Mouse (Mus musculus) lung, embryonic 14.5 days (tissue): ENCODE data around the gene Myog. TPM values are rescaled to one million over a fixed set of nuclear protein-coding genes. Genes with fewer than 3 reads are reported as not detected.

Experiments
- ATAC-seq: fragments of 200-750 bp; cut with Nextera tagmentation; 2 replicates; pipeline ENCODE4 v1.8.0; 2017; ENCODE audit warnings: mild to moderate bottlenecking, moderate TSS enrichment, moderate library complexity; ENCODE audit not compliant: insufficient read depth
- DNase-seq: peaks from one replicate; pipeline ENCODE4 v3.0.0-alpha.2; 2015
- H3K27ac ChIP-seq: fragments of 300-500 bp; sonication (generic); 2 replicates; pipeline ENCODE4 v1.5.1; 2014; ENCODE audit warnings: low read depth, mild to moderate bottlenecking, moderate library complexity
- H3K27me3 ChIP-seq: fragments of 300-500 bp; sonication (generic); 2 replicates; pipeline ENCODE4 v1.6.1; 2014; ENCODE audit warnings: low read length, control low read depth; ENCODE audit not compliant: insufficient read depth
- H3K36me3 ChIP-seq: fragments of 300-500 bp; sonication (generic); 2 replicates; pipeline ENCODE4 v1.6.1; 2014; ENCODE audit warnings: control low read depth; ENCODE audit not compliant: insufficient read depth
- H3K4me1 ChIP-seq: fragments of 300-500 bp; sonication (generic); 2 replicates; pipeline ENCODE4 v1.6.1; 2014; ENCODE audit warnings: antibody characterized with exemption, control low read depth; ENCODE audit not compliant: insufficient read depth
- H3K4me2 ChIP-seq: fragments of 300-500 bp; sonication (generic); 2 replicates; pipeline ENCODE4 v1.6.1; 2014; ENCODE audit warnings: mild to moderate bottlenecking
- H3K4me3 ChIP-seq: fragments of 300-500 bp; sonication (generic); 2 replicates; pipeline ENCODE4 v1.5.1; 2014; ENCODE audit warnings: low read depth, low read length
- H3K9ac ChIP-seq: fragments of 300-500 bp; sonication (generic); 2 replicates; pipeline ENCODE4 v1.6.1; 2014
- H3K9me3 ChIP-seq: fragments of 300-500 bp; sonication (generic); 2 replicates; pipeline ENCODE4 v1.6.1; 2016; ENCODE audit warnings: low read depth, low read length, control low read depth
- CTCF ChIP-seq: IDR thresholded peaks from 2 replicates; pipeline ENCODE4 v1.5.1; 2016; ENCODE audit warnings: antibody characterized with exemption, low read depth
- WGBS: fragments of 180-500 bp; shearing (Covaris S2); extraction: QIAGEN DNeasy Blood & Tissue Kit; methylation state at CpG from one replicate; pipeline ENCODE4 v1.1.7; 2014; 5-methylcytosine and 5-hydroxymethylcytosine counted together
- polyA plus RNA-seq: library from polyadenylated mRNA; unstranded; fragments of >200 nt; fragmentation: Nextera tagmentation; extraction: Ambion mirVana; gene quantifications from 2 replicates; pipeline ENCODE4 v1.2.1, GENCODE M21; 2014

Myog gene
- polyA plus RNA-seq, 1 experiment from 2014 or later: not detected

DNA sequence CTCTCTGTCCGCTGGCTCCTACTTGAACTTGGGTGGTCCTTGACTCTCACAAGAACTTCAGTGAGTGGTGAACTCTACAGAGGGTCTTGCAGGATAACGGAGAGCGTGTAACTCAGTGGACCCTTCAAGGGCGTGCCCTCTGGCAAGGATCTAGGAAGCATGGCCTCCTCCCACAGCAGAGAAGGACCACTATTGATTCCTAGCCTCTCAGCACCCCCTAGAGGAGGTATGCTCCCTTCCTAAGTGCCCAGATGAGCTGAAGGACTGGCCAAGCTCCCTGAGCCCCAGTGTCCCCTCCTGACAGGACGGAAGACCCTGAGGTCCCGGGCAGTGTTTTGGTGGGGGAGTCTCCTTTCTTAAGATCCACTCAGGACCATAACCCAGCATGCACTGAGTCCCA, 32.8 kb downstream of the Myog start:
- H3K9me3 ChIP-seq: no peaks in the 10 kb centered on the region
- H3K9ac ChIP-seq: no peak overlapping the region
- H3K36me3 ChIP-seq: no peaks in the 10 kb centered on the region
- H3K27ac ChIP-seq: no peak overlapping the region
- H3K4me3 ChIP-seq: no peak overlapping the region
- H3K4me1 ChIP-seq: no peaks in the 10 kb centered on the region
- ATAC-seq (no peak), DNase-seq (peak; percentile 42)
- TF ChIP-seq CTCF: peak; percentile 60
- H3K4me2 ChIP-seq: no peak overlapping the region
- H3K27me3 ChIP-seq: no peaks in the 10 kb centered on the region
- 80% methylated on average over 6 of the region's 6 CpGs for WGBS

DNA sequence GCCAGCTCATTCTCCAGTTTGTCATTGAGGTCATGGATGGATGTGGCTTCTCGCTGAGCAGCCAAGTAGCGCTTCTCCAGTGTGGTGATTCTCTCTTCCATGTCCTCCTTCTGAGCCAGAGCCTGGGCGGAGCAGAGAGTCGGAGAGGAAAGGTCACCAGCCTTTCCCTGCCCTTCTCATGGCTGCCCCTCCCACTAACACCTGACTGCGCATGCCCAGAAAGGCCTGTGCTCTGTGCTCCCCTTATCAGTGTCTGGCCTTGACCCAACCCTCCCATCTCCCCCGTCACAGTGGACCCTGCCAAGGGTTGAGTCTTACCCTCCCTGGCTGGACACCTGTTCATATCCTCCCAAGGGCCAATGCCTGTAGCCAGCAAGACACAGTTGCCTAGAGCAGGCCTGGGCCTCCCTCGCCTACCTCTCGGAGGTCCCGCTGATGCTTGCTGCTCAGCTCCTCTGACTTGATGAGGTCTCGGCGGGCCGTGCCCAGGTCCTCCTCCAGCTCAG, 37.1 kb downstream of the Myog start:
- Histone ChIP-seq H3K36me3 (no peaks in the 10 kb centered on the region), H3K9me3 (no peaks in the 10 kb centered on the region), H3K27ac (no peak overlapping the region), H3K9ac (no peak overlapping the region), H3K4me2 (no peak overlapping the region), H3K4me1 (no peaks in the 10 kb centered on the region), H3K4me3 (no peak overlapping the region), H3K27me3 (no peaks in the 10 kb centered on the region)
- no peak for TF ChIP-seq CTCF
- no peak for DNase-seq
- 86% methylated on average over 12 of the region's 12 CpGs for WGBS
- ATAC-seq: no peak

- Histone ChIP-seq H3K27ac (no peak overlapping the region; the same call in 1 of the 2 replicates), H3K4me3 (no peak overlapping the region), H3K36me3 (no peaks in the 10 kb centered on the region), H3K27me3 (no peaks in the 10 kb centered on the region), H3K9ac (no peak overlapping the region), H3K9me3 (no peaks in the 10 kb centered on the region), H3K4me2 (peak overlapping the region; percentile 32; the same call in 1 of the 2 replicates), H3K4me1 (no peaks in the 10 kb centered on the region)
- peak; percentile 97 for TF ChIP-seq CTCF
- ATAC-seq (peak; percentile 28; the same call in 1 of the 2 replicates), DNase-seq (peak; percentile 94)
- 43% methylated on average over 20 of the region's 20 CpGs for WGBS
Observed at GRCm38 (mm10) chr1:134331879-134332635, 42.3 kb downstream of the Myog start.

GRCm38 (mm10) chr1:134332770-134333271, 43.0 kb downstream of the Myog start, which contains the start of gene Ppfia4:
Ppfia4 (minus strand) TSS chr1:134332928.
- no peaks in the 10 kb centered on the region for H3K27me3 ChIP-seq
- peak; percentile 81 for ATAC-seq
- no peak within 1 kb of the TSS; the same call in 1 of the 2 replicates for H3K27ac ChIP-seq
- no peaks in the 10 kb centered on the region for H3K9me3 ChIP-seq
- H3K36me3 ChIP-seq: no peaks in the 10 kb centered on the region
- H3K9ac ChIP-seq: no peak within 1 kb of the TSS
- DNase-seq: peak; percentile 73
- H3K4me1 ChIP-seq: no peaks in the 10 kb centered on the region
- no peak for TF ChIP-seq CTCF
- H3K4me3 ChIP-seq: no peak within 1 kb of the TSS
- 39% methylated on average over 13 of the region's 13 CpGs for WGBS
- H3K4me2 ChIP-seq: peak within 1 kb of the TSS; percentile 32; the same call in 1 of the 2 replicates

DNA sequence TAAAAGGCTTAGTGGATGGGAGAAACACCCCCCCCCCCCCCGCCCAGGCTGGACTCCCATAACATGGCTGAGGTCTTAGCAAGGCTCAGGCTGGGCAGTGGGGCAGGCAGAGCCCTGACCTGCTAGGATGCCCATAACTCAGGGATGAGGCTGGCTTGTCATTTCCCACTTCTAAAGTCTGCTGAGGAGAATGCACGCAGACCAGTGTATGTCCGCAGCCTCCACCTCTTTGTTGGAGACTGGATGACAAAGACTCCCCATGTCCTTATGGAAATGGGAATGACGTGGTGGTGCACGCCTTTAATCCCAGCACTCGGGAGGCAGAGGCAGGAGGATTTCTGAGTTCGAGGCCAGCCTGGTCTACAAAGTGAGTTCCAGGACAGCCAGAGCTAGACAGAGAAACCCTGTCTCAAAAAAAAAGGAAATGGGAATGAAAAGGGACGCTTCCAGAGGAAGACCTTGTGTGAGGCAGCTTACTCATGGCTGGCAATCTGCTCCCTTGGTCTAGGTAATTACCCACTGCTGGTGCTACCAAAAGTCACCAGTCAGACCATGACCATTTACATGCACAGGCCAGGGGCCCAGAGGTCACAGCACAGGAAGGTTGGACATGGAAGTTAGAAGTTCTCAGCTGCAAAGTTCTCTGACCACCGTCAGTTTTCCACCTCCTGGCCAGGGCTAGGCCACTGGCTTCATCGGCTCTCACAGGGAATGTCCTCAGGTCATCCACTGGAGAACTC, 43.8 kb downstream of the Myog start:
- no peaks in the 10 kb centered on the region for H3K4me1 ChIP-seq
- H3K27ac ChIP-seq: no peak overlapping the region
- no peak overlapping the region for H3K4me3 ChIP-seq
- no peaks in the 10 kb centered on the region for H3K9me3 ChIP-seq
- no peak for ATAC-seq
- H3K4me2 ChIP-seq: no peak overlapping the region
- no peaks in the 10 kb centered on the region for H3K36me3 ChIP-seq
- TF ChIP-seq CTCF: no peak
- no peak for DNase-seq
- no peaks in the 10 kb centered on the region for H3K27me3 ChIP-seq
- 79% methylated on average over 10 of the region's 10 CpGs for WGBS
- no peak overlapping the region for H3K9ac ChIP-seq

DNA sequence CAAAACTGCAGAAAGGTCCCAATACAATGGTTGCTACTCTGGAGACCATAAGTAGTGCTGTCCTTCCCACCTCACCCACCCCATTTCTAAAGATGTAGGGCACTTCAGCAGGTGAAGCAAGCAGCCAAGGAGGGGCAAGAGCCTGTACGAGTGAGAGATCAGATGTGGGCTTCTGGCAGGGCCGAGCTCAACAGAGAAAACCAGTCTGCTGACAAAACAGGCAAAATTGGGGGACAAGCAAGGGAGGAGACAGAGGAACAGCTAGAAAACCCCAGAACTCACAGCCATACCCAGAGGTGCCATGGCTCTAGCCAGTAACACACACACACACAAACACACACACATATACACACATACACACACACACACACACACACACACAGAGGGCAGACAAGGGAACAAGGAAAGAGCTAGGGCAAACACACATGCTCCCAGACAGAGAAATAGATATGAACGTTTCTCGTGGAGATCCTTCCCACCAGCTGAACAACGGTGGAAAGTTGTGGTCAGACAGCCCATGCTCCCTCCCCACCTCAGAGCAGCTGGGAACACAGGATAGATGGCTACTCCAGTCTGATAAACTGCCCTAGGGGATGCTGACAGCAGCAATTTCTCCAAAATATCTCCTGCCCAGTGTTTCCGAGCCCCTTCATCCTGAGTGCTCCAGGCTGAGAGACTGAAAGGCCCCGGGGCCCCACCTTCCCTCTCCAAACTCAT, 44.5 kb downstream of the Myog start:
- no peaks in the 10 kb centered on the region for H3K36me3 ChIP-seq
- H3K27ac ChIP-seq: no peak overlapping the region
- DNase-seq (no peak), ATAC-seq (no peak)
- H3K4me2 ChIP-seq: no peak overlapping the region
- H3K27me3 ChIP-seq: no peaks in the 10 kb centered on the region
- no peaks in the 10 kb centered on the region for H3K9me3 ChIP-seq
- no peak overlapping the region for H3K9ac ChIP-seq
- no peak overlapping the region for H3K4me3 ChIP-seq
- no peak for TF ChIP-seq CTCF
- H3K4me1 ChIP-seq: no peaks in the 10 kb centered on the region
- WGBS: 50% methylated on average over 7 of the region's 7 CpGs
